In the genomic region with DNA sequence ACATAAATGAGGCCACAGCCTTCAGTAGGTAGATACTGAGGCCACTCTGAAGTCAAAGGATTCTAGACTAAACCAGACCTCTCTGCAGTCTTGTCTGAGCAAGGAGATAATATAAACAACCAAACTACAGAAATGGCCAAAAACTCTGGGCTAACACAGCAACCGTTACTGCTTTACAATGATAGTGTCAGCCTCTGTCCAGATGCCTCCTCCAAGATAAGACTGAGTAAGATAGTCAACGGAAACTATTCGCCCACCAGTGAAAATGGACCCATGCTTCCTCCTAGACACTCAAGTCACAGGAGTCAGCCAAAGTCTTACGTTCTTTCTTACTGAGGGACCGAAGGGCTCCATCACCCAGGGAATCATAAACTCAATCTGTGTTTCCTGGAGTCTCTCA, we compare ENCODE assay signal across 1 mouse cellular context.
A peak's percentile ranks its signal among the peaks of the same experiment; 100 is the strongest.
TF ChIP-seq lines count a peak whose summit lies in the region.

No protein-coding gene starts in this region.

TF ChIP-seq in MEL, 35 proteins besides CTCF, POLR2A, EP300 and RAD21:
- TF ChIP-seq MXI1 (IDR thresholded peaks at IDR 0.05; ENCODE audit: low read depth, low read length) (peak; percentile 57), POLR2AphosphoS5 (IDR thresholded peaks at IDR 0.05; ENCODE audit: borderline replicate concordance, low read depth, low read length) (no peak), BHLHE40 (IDR thresholded peaks at IDR 0.05; ENCODE audit: borderline replicate concordance, low read depth, low read length) (peak; percentile 70; the same call in 1 of the 2 replicates), MAX (IDR thresholded peaks at IDR 0.05; ENCODE audit: low read length) (peak; percentile 75), ZC3H11A (IDR thresholded peaks at IDR 0.05; ENCODE audit: low read depth, low read length) (peak; percentile 28), ZNF384 (IDR thresholded peaks at IDR 0.05; ENCODE audit: low read depth, low read length) (0 out of 2 replicates have a peak, but pooled peaks have one; percentile 47), TAL1 (IDR thresholded peaks at IDR 0.05; ENCODE audit: low read length) (peak; percentile 95), MYC (IDR thresholded peaks at IDR 0.05; ENCODE audit: low read depth, low read length) (peak; percentile 76), GATA1 (IDR thresholded peaks at IDR 0.05; ENCODE audit: low read depth, low read length) (peak; percentile 99), USF2 (IDR thresholded peaks at IDR 0.05; ENCODE audit: borderline replicate concordance in 1 of 2, insufficient read depth in 1 of 2, low read depth in 1 of 2, low read length in 2 of 2) (no peak), KAT2A (conservative IDR thresholded peaks at IDR 0.05; ENCODE audit: low read depth, low read length) (peak; percentile 49; the same call in 1 of the 2 replicates), UBTF (IDR thresholded peaks at IDR 0.05; ENCODE audit: borderline replicate concordance, insufficient read depth, low read depth, low read length) (no peak), TBP (IDR thresholded peaks at IDR 0.05; ENCODE audit: low read depth, low read length) (no peak), USF1 (IDR thresholded peaks at IDR 0.05; ENCODE audit: low read depth, low read length) (no peak), MEF2A (IDR thresholded peaks at IDR 0.05; ENCODE audit: extremely low read depth, insufficient replicate concordance, low read depth, low read length, poor library complexity, severe bottlenecking) (peak; percentile 59; the same call in 1 of the 2 replicates), SIN3A (IDR thresholded peaks at IDR 0.05; ENCODE audit: low read length) (peak; percentile 94), HCFC1 (IDR thresholded peaks at IDR 0.05; ENCODE audit: low read depth, low read length) (peak; percentile 55; the same call in 1 of the 2 replicates), MYB (IDR thresholded peaks at IDR 0.05; ENCODE audit: low read depth, low read length) (peak; percentile 99), ELF1 (IDR thresholded peaks at IDR 0.05; ENCODE audit: low read depth, low read length) (peak; percentile 53), CHD2 (IDR thresholded peaks at IDR 0.05; ENCODE audit: low read length) (peak; percentile 74), GABPA (IDR thresholded peaks at IDR 0.05; ENCODE audit: low read depth, low read length) (0 out of 2 replicates have a peak, but pooled peaks have one; percentile 44), E2F4 (IDR thresholded peaks at IDR 0.05; ENCODE audit: borderline replicate concordance, low read depth, low read length) (no peak), TCF12 (IDR thresholded peaks at IDR 0.05; ENCODE audit: low read depth, low read length) (peak; percentile 99), MAFK (IDR thresholded peaks at IDR 0.05; ENCODE audit: borderline replicate concordance, low read depth, low read length) (peak; percentile 72), NELFE (IDR thresholded peaks at IDR 0.05; ENCODE audit: low read depth, low read length) (peak; percentile 45; the same call in 1 of the 2 replicates), ZKSCAN1 (IDR thresholded peaks at IDR 0.05; ENCODE audit: low read depth, low read length) (0 out of 2 replicates have a peak, but pooled peaks have one; percentile 32), ZMIZ1 (IDR thresholded peaks at IDR 0.05; ENCODE audit: low read depth, low read length) (peak; percentile 69; the same call in 1 of the 2 replicates), POLR2AphosphoS2 (IDR thresholded peaks at IDR 0.05; ENCODE audit: low read length) (peak; percentile 50; the same call in 1 of the 2 replicates), MAZ (IDR thresholded peaks at IDR 0.05; ENCODE audit: low read depth, low read length) (0 out of 2 replicates have a peak, but pooled peaks have one; percentile 58), CHD1 (IDR thresholded peaks at IDR 0.05; ENCODE audit: low read depth, low read length) (0 out of 2 replicates have a peak, but pooled peaks have one; percentile 86), SMC3 (IDR thresholded peaks at IDR 0.05; ENCODE audit: low read depth, low read length) (peak; percentile 25; the same call in 1 of the 2 replicates), JUND (IDR thresholded peaks at IDR 0.05; ENCODE audit: low read depth, low read length) (peak; percentile 86; the same call in 1 of the 2 replicates), NRF1 (IDR thresholded peaks at IDR 0.05; ENCODE audit: insufficient read depth, low read depth, low read length, poor library complexity, severe bottlenecking) (no peak), ETS1 (IDR thresholded peaks at IDR 0.05; ENCODE audit: low read depth, low read length) (peak; percentile 90), RCOR1 (IDR thresholded peaks at IDR 0.05; ENCODE audit: low read depth, low read length) (peak; percentile 89)
